Mouse (Mus musculus) hindbrain, embryonic 11.5 days (tissue): ENCODE results near the gene Cd300ld2. TPM values are rescaled to one million over a fixed set of nuclear protein-coding genes. Genes with fewer than 3 reads are reported as not detected.

Source experiments
- ATAC-seq: fragments of 200-750 bp; cut with Nextera tagmentation; 2 replicates; pipeline ENCODE4 v1.8.0; 2017; ENCODE audit warnings: mild to moderate bottlenecking, moderate TSS enrichment, moderate library complexity; ENCODE audit not compliant: low FRiP score
- DNase-seq: peaks from one replicate; pipeline ENCODE4 v3.0.0-alpha.2; 2015; ENCODE audit warnings: low spot score
- H3K27ac ChIP-seq: fragments of 300-500 bp; sonication (generic); 2 replicates; pipeline ENCODE4 v1.5.1; 2014; ENCODE audit warnings: mild to moderate bottlenecking, low read depth, low read length
- H3K27me3 ChIP-seq: fragments of 300-500 bp; sonication (generic); 2 replicates; pipeline ENCODE4 v1.6.1; 2014; ENCODE audit warnings: mild to moderate bottlenecking, low read length, moderate library complexity, mixed read lengths; ENCODE audit not compliant: control insufficient read depth, insufficient read depth
- H3K36me3 ChIP-seq: fragments of 300-500 bp; sonication (generic); 2 replicates; pipeline ENCODE4 v1.6.1; 2014; ENCODE audit warnings: mild to moderate bottlenecking, low read length, moderate library complexity, mixed read lengths; ENCODE audit not compliant: control insufficient read depth, insufficient read depth
- H3K4me1 ChIP-seq: fragments of 300-500 bp; sonication (generic); replicated peaks from 2 replicates; pipeline ENCODE4 v1.6.1; 2014; ENCODE audit warnings: low read length, mixed read lengths; ENCODE audit not compliant: control insufficient read depth, insufficient read depth
- H3K4me2 ChIP-seq: fragments of 300-500 bp; sonication (generic); replicated peaks from 2 replicates; pipeline ENCODE4 v1.6.1; 2014; ENCODE audit warnings: mild to moderate bottlenecking, low read depth, low read length
- H3K4me3 ChIP-seq: fragments of 300-500 bp; sonication (generic); 2 replicates; pipeline ENCODE4 v1.5.1; 2014; ENCODE audit warnings: low read depth, low read length
- H3K9ac ChIP-seq: fragments of 300-500 bp; sonication (generic); 2 replicates; pipeline ENCODE4 v1.6.1; 2014; ENCODE audit warnings: low read depth, low read length
- H3K9me3 ChIP-seq: fragments of 300-500 bp; sonication (generic); 2 replicates; pipeline ENCODE4 v1.6.1; 2016; ENCODE audit warnings: low read length; ENCODE audit not compliant: control insufficient read depth
- WGBS: fragments of 180-500 bp; shearing (Covaris S2); extraction: QIAGEN DNeasy Blood & Tissue Kit; methylation state at CpG from one replicate; pipeline ENCODE4 v1.1.7; 2014; 5-methylcytosine and 5-hydroxymethylcytosine counted together
- polyA plus RNA-seq: library from polyadenylated mRNA; unstranded; fragments of >200 nt; fragmentation: Nextera tagmentation; extraction: Ambion mirVana; gene quantifications from 2 replicates; pipeline ENCODE4 v1.2.1, GENCODE M21; 2014

Cd300ld2 gene
- polyA plus RNA-seq, 1 experiment from 2014 or later = not detected

GRCm38 (mm10) chr11:114960369-114960768 lies 55.6 kb downstream of the Cd300ld2 start:
- Histone ChIP-seq H3K27me3 (no peaks in the 10 kb centered on the region), H3K9me3 (no peaks in the 10 kb centered on the region), H3K4me3 (no peak overlapping the region), H3K4me2 (no peak overlapping the region), H3K36me3 (no peaks in the 10 kb centered on the region), H3K4me1 (no peaks in the 10 kb centered on the region), H3K9ac (no peak overlapping the region), H3K27ac (no peak overlapping the region)
- DNase-seq (no peak), ATAC-seq (no peak)
- 83% methylated on average over 1 of the region's 1 CpGs for WGBS

Other genes starting within 250 kb of the Cd300ld2 start
- 39.2 and 46.2 TPM in 2 replicates for gene Btbd17, start 220.2 kb downstream of the Cd300ld2 start, polyA plus RNA-seq
- gene Gpr142, start 217.3 kb downstream of the Cd300ld2 start, polyA plus RNA-seq = 0.20 and 0.45 TPM in 2 replicates
- gene Gprc5c, start 165.0 kb downstream of the Cd300ld2 start, polyA plus RNA-seq = 17.7 and 18.3 TPM in 2 replicates
- gene Cd300a, start 126.2 kb downstream of the Cd300ld2 start, polyA plus RNA-seq = 0.92 and 1.0 TPM in 2 replicates
- gene Cd300lb, start 81.8 kb downstream of the Cd300ld2 start, polyA plus RNA-seq = 0.06 and 0.22 TPM in 2 replicates
- gene Cd300c, start 47.0 kb downstream of the Cd300ld2 start, polyA plus RNA-seq = not detected in 2 replicates
- 0.13 and 0.25 TPM in 2 replicates for gene Cd300ld, start 26.3 kb downstream of the Cd300ld2 start, polyA plus RNA-seq
- gene Cd300c2, start 14.3 kb downstream of the Cd300ld2 start, polyA plus RNA-seq = 1.1 and 1.2 TPM in 2 replicates
- gene Cd300ld4, start 10.8 kb upstream of the Cd300ld2 start, polyA plus RNA-seq = not detected in 2 replicates
- not detected in 2 replicates for gene Cd300ld5, start 21.6 kb upstream of the Cd300ld2 start, polyA plus RNA-seq
- gene Cd300ld3, start 32.2 kb upstream of the Cd300ld2 start, polyA plus RNA-seq = not detected in 2 replicates
- not detected in 2 replicates for gene Cd300e, start 46.0 kb upstream of the Cd300ld2 start, polyA plus RNA-seq
- 0.42 and 0.85 TPM in 2 replicates for gene Rab37, start 75.2 kb upstream of the Cd300ld2 start, polyA plus RNA-seq
- 0.22 TPM in 1 of 2 replicates, not detected in the other for gene Cd300lf, start 117.8 kb upstream of the Cd300ld2 start, polyA plus RNA-seq
- gene Slc9a3r1, start 147.1 kb upstream of the Cd300ld2 start, polyA plus RNA-seq = 29.5 and 33.7 TPM in 2 replicates
- gene Tmem104, start 171.3 kb upstream of the Cd300ld2 start, polyA plus RNA-seq = 7.2 and 7.3 TPM in 2 replicates
- 19.5 and 20.1 TPM in 2 replicates for gene Nat9, start 171.7 kb upstream of the Cd300ld2 start, polyA plus RNA-seq